Mouse (Mus musculus) mouse trophoblast stem cell (cell line): ENCODE data around the gene Nuak2.
"Not testable (repeated sequence)": the region's sequence is repeated elsewhere in the genome, so short reads cannot be mapped to it uniquely, and the experiment has no call there.

ENCODE experiments used
- in situ Hi-C, 2 experiments: fragments of 300-500 bp; cut with MseI, MboI; formaldehyde crosslinking; loops; 2 replicates in 1 of 2; 3 replicates in 1 of 2; pipeline ENCODE4 v1.15.1; 2025

Nuak2 gene

GRCm38 (mm10) chr1:132326777-132327176 is 10.9 kb downstream of the Nuak2 start:
- in situ Hi-C loops = no loop called here

DNA sequence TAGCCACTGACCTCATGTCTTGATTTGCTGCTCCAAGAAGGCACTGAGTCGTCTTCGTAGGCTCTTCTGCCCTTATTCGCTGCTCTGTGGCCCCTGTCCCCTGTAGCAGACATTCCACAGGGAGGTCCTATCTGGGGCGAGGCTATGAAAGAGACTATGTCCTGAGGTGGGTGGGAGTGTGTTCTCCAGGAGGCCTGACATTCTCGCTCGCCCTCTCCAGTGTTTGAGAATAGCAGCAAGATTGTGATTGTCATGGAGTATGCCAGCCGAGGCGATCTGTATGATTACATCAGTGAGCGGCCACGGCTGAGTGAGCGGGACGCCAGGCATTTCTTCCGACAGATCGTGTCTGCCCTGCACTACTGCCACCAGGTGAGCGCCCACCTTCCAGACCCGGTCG is 11.6 kb downstream of the Nuak2 start:
- in situ Hi-C loops = no loop called here

DNA sequence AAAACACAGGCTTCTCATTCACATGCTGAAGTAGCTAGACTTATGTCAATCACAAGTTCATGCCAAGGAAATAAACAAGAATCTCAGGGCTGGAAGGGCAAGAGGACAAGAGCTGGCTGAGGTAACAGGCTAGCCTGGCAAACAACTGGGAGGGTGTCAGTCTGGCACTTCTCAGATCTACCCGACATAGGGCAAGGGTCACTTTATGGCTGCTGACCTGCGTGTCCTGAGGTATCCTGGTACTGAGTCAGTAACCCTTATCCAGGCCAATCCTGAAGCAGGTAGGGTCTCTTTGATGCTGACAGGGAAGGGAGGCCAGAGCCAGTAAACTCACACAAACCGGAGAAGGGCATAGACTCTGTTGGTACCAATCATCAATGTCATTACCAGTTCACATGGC is 12.6 kb downstream of the Nuak2 start:
- in situ Hi-C loops = no loop called here

- in situ Hi-C loops = no loop called here
Observed at GRCm38 (mm10) chr1:132329656-132330055, 13.7 kb downstream of the Nuak2 start.

DNA sequence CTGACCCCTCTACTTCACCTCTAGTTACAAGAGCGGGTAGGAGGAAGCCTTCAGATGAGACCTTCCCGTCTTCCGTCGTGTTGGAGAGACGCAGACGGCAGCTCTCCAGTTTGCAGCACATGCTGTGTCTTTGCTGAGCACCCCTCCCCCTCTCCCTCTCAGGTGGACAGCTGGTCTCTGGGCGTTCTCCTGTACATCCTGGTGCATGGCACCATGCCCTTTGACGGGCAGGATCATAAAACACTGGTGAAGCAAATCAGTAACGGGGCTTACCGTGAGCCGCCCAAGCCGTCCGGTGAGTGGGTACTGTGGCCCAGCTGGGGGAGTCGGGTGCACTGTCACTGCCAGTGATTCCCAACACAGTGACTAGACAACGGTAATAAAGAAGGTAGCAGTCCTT is 14.5 kb downstream of the Nuak2 start:
- in situ Hi-C loops = no loop called here

- in situ Hi-C loops = no loop called here
Observed at GRCm38 (mm10) chr1:132331283-132331682, 15.4 kb downstream of the Nuak2 start.

DNA sequence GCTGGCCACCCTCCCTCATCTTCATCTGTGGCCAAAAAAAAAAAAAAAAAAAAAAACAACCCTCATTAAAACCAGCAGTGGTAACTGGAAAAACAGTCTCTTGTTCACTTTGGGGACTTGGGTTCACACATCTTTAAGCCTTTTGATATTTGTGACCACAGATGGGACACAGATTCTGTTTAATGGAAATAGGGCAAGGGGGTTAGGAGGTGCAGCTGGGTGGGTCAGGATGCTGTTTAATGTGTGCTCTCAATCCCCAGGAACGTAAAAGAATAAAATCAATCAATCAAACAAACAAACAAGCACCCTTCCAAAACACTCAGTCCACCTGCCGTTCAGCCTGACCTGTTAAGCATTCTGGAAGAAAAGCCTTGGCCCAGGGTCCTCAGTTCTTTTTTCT is 17.3 kb downstream of the Nuak2 start:
- in situ Hi-C loops = no loop called here

DNA sequence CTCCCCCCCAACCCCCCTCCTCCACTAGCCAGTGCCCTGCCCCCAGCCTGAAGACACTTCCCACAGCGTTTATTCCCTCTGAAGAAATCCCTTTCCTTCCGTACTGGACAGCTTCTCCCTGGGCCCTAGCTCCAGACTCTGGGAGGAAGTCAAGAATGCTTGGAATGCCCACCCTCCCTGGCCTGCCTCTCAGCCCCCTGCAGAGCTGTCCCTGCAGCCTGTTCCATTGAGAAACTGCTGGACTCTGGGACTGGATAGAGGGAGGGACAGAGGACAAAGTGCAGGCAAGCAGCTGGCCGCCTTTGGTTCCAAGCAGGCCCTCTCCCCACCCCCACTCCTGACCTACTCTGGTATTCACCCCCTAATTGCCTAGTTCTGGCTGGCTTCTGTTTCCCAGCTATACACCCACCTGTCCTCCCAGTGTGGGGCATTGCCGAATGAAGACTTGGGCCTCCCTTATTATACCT is 17.8 kb downstream of the Nuak2 start:
- in situ Hi-C loops = no loop called here

DNA sequence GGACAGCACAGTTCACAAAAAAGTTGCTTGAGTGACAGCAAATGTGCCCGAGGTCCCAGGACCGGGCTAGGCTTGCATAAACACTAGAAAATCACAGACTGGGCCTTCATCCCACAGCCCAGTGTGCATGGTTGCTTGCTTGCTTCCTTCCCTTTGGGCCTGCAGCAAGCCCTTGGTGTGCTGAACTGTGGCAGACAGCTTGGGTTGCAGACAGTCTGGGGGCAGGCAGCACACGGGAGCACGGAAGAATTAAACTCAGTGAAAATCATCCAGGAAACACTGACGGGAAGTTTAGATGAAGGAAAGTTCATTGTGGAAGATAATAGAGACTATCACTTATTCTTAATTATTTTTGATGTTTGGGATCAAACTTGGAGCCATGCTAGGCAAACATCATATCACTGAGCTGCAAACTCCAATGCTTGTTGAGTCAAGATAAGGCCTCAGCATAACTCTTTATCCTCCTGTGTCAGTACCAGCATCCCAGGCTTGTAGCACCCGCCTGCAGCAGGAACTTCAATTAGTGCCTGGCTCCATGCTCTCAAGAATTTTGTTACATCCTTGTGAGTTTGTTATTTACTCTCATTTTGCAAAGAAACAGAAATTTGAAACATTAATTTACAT is 18.4 kb downstream of the Nuak2 start:
- in situ Hi-C loops = no loop called here

- in situ Hi-C loops = no loop called here
Observed at GRCm38 (mm10) chr1:132335378-132335965, 19.5 kb downstream of the Nuak2 start.

DNA sequence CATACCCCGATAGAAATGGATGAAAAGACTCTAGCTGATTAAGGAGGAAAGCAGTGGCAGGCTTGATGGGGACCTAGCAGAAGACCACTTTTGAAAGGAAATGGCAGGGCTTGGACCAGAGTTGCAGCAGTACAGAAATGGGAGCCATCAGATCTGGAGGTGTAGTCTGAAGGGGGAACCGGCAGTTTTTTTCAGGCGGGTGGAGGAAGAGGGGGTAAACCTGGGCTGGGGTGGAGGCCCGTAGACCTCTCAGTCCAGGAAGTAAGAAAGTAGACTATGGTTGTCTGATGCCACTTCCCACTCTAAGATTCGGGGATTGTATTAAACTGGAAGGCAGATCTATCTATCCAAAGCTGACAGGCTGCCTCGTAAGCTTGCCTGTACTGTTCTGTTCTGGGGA is 21.0 kb downstream of the Nuak2 start:
- in situ Hi-C loops = no loop called here

- in situ Hi-C loops = no loop called here
Observed at GRCm38 (mm10) chr1:132338027-132338660, 22.2 kb downstream of the Nuak2 start.

DNA sequence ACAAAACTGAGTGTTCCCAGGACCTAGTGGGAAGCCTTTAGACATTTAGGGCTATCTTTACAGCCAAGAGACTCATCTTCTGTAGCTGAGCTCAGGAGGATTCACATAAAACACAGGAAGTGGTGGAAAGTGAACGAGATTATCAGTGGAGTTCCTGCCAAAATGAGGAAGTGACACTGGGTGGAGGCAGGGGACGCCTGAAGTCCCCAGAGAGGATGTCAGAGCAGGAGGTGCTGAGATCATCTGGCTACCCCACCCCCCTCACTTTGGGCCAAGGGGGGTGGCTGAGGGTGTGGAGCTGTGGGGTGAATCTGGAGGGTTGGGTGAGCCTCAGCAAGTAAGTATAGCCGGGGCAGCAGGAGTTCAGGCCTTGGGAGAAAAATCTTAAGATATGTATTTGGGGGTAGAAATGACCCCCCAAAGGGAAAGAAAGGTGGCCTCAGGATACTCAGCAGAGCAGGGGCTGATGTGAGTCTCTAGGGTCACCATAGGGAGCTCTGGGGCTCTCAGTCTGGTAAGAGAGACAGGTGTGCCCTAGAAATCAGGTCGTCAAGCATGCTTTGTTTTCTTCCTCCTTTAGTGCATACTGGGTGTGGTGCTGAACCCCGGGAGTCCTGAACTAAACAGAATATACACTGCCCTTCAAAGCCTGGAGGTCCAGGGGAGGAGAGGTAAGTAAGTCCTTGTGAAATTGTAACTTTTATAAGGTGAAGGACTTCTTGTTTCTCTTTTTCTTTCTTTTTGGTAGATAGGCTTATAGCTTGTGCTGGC is 26.0 kb downstream of the Nuak2 start:
- in situ Hi-C loops = no loop called here

- in situ Hi-C loops = no loop called here
Observed at GRCm38 (mm10) chr1:132342518-132342917, 26.6 kb downstream of the Nuak2 start.

DNA sequence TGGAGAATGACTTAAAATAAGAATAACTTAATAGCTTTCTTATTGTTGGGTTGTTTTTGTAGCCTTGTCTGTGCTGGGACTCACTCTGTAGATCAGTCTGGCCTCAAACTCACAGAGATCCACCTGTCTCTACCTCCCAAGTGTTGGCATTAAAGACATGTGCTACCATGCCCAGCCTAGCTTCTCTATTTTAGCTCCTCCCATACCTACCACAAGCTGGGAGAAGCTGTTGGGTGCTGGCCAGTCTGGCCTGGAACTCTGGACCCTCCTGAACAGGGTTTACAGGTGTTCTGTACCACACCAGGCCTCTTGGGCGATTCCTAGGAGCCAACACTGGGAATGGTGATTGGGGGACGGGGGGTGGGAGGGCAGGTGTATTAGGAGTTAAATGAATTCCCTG is 27.3 kb downstream of the Nuak2 start:
- in situ Hi-C loops = no loop called here

DNA sequence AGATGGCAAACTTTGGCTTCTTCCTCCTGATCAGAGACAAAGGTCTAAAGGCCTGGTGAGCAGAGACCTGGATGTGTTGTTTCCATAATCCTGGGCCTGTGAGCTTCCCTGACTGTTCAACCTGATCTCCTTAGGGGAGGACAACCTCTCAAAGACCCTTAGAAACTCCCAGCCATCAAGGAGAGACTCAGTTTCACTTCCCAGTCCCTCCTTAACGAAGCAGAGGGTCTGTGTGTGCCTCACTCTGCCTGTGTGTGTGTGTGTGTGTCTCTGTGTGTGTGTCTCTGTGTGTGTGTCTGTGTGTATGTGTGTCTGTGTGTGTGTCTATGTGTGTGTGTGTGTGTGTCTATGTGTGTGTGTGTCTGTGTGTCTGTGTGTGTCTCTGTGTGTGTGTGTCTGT is 27.7 kb downstream of the Nuak2 start:
- in situ Hi-C loops = no loop called here

DNA sequence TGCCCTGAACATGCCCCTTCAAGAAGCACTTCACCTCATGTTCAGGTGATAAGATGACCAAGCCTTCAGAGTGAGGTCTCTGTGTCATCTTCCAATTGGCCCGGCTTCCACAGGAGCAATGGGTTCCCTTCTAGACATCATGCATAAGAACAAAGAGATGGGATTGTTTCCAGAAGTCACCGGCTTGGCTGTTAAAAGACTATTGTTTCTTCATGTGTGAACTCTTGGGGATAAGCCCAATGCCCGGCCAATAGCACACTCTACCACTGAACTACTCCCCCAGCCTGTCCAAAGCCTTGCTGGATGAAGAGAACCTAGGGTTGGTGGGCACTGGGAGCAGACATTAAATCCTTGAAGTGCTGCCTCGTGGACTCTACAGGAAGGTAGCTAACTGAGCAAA is 29.6 kb downstream of the Nuak2 start:
- in situ Hi-C loops = no loop called here

DNA sequence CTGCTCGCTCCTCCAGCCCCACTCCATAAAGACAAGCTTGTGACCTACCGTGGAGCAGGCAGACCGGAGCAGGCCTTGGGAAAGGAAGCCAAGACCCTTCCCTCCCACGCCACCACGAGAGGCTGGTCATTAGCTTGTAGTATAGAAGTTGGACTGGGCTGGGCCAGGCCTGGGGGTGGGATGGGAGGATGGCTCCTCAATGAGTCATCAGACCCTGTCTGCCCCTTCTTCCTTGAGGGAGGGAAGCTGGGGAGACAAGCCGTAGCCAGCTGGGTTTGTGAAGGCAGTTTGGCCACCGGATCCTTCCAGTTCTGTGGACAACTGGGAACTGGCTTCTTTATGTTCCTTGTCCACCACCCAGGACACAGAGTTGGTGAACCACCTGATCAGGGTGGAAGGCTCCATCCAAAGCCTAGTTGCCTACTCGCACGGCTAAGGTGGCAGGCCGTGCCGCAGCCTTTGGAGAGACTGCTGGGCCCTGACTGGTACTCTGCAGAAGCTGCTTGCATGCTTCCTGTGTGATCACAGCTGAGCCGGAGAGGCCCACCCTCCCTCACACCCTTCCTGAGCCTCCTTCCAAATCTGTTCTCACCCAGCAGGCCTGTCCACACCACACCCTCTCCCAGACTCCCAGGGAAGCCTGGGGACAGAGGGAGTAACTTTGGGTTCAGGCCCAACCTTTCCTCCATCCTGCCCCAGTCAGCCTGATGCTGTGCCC is 30.4 kb downstream of the Nuak2 start:
- in situ Hi-C loops = no loop called here

DNA sequence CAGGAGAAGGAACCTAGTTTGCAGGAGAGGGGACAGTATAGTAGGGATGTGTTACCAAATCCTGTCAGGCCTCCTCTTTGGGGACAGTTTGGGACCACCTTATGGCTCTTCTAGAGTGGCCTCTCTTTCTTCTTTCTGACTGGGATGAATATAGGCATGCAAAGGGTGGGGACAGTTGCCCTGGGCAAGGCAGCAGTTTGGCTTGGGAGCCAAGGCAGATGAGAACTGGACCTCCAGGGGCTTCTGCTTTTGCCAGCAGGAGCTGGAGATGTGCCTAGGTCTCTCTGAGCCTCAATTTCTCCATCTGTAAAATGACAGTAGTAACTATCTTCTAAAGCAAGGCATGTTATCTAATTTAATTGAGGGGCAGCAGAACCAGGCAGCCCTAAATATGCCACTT is 31.0 kb downstream of the Nuak2 start:
- in situ Hi-C loops = no loop called here

DNA sequence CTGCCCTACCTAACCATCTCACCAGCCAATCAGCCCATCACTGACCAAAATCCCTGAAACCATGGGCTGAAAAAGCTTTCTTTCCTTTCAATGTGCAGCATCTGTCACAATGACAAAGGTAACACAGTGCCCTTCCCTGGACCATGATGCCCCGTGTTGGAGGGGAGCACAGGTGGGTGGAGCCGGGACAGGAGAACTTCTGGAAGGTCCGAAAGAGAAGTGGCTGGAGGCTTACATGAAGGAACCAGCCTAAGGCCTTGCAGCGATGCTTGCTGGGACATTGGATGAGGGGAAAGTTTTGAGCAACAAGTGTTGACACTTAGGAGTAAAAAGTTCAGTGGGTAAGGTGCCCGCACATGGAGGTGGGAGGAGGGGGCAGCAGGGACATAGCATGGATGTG is 32.5 kb downstream of the Nuak2 start:
- in situ Hi-C loops = no loop called here

GRCm38 (mm10) chr1:132349049-132349448 is 33.1 kb downstream of the Nuak2 start:
- in situ Hi-C loops = not testable (repeated sequence)

GRCm38 (mm10) chr1:132349601-132350000 is 33.7 kb downstream of the Nuak2 start:
- in situ Hi-C loops = not testable (repeated sequence)
